Mouse (Mus musculus): ENCODE data around the gene Aamdc. TPM values are rescaled to one million over a fixed set of nuclear protein-coding genes. Genes with fewer than 3 reads are reported as not detected.

Aamdc gene
- polyA plus RNA-seq (2016; fragmentation: Nextera tagmentation; extraction: Ambion mirVana) = 30.9 and 32.0 TPM in 2 replicates

DNA sequence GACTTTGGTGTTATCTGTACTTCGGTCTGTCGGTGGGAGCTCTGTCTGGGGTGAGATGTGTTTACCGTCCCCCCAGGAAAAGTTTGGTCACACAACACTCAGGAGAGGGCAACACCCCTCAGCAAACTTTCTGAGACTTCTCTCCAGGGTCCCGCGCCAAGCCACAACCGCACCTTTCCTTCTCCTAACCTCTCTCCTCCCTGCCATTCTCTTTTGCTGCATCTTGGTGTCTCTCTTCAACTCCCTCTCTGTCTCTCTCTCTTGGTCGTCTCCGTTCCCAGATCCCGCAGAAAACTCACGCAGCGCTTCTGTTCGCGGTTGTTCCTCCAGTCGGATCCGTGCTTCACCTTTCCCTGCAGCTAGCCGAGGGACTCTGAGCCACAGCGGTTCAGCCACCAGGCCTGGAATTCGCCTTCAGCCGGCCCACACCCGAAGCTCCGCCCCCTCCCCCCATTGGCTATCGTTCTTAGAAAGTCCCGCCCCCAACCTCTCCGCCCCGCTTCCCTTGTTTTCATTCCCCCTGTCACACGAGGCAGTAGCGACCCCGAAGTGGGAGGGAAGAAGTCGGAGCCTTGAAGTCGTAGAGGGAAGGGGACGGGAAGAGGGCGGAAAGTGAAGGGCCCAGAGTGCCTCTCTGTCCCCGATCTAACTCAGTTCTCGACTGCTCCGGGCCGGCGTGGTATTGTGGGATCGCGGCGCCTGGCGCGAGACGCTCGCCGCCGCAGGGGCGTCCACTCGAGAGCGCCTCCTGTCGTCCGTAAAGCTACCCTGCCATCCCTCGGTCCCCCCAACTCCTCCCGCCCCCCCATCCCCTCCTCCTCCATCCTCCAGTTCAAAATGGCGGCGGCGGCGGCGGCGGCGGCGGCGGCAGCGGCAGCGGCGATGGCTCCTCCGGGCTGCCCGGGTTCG, at the start of gene Aamdc, which contains the start of gene Rsf1:
TSS of gene Aamdc (minus strand) at position 431 of the 909 bp plus-strand sequence.
TSS of gene Rsf1 (plus strand) at position 823 of the 909 bp plus-strand sequence.
- WGBS = under 1% methylated on average over 65 of the region's 68 CpGs
- H3K4me3 ChIP-seq = peak within 1 kb of the TSS; percentile 99
- no peaks in the 10 kb centered on the region for H3K27me3 ChIP-seq (ENCODE audit: poor library complexity, severe bottlenecking)
- no peaks in the 10 kb centered on the region for H3K9me3 ChIP-seq
- peak; percentile 97 for DNase-seq (ENCODE audit: extremely low spot score, low spot score)
- H3K27ac ChIP-seq = peak within 1 kb of the TSS; percentile 100
- peaks cover 16% of the 10 kb centered on the region for H3K4me1 ChIP-seq
- no peaks in the 10 kb centered on the region; the same call in 1 of the 2 replicates for H3K36me3 ChIP-seq (replicated peaks)

GRCm38 (mm10) chr7:97623402-97623801, 44.1 kb upstream of the Aamdc start:
- Histone ChIP-seq H3K36me3 (replicated peaks) (peaks cover 16% of the 10 kb centered on the region), H3K4me1 (peaks cover 3% of the 10 kb centered on the region; the same call in 1 of the 2 replicates)

DNA sequence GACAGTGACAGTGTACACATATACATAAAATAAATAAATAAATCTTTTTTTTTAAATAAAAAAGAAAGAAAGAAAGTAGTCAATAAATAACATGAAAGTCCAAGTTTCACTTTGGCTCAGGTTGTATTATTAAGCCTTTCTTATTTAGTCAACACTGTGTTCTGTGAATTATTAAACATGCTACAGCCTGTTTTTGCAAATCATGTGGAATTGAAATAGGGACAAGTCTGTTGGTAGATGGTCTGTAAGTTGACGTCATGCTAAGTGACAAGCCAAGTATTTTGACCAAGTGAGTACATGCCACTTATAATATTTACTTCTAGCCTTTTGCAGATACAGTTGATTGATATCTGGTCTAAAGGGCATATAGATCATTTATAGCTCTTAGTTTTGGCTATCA, 43.4 kb upstream of the Aamdc start:
- no peak for DNase-seq (ENCODE audit: extremely low spot score, low spot score)
- no peaks in the 10 kb centered on the region for H3K27me3 ChIP-seq (ENCODE audit: poor library complexity, severe bottlenecking)
- 95% methylated on average over 1 of the region's 1 CpGs for WGBS
- no peak overlapping the region for H3K27ac ChIP-seq
- peaks cover 3% of the 10 kb centered on the region; the same call in 1 of the 2 replicates for H3K4me1 ChIP-seq
- no peak overlapping the region for H3K4me3 ChIP-seq
- H3K36me3 ChIP-seq (replicated peaks) = peaks cover 23% of the 10 kb centered on the region
- no peaks in the 10 kb centered on the region for H3K9me3 ChIP-seq

More at GRCm38 (mm10) chr7:97623402-97623801, 44.1 kb upstream of the Aamdc start:
- no peak overlapping the region for H3K4me3 ChIP-seq
- H3K27me3 ChIP-seq (ENCODE audit: poor library complexity, severe bottlenecking) = no peaks in the 10 kb centered on the region
- no peak overlapping the region for H3K27ac ChIP-seq
- no peak for DNase-seq (ENCODE audit: extremely low spot score, low spot score)
- H3K9me3 ChIP-seq = no peaks in the 10 kb centered on the region

- Histone ChIP-seq H3K36me3 (replicated peaks) (peaks cover 31% of the 10 kb centered on the region), H3K4me3 (no peak overlapping the region), H3K4me1 (peaks cover 3% of the 10 kb centered on the region; the same call in 1 of the 2 replicates), H3K27ac (no peak overlapping the region), H3K9me3 (no peaks in the 10 kb centered on the region), H3K27me3 (ENCODE audit: poor library complexity, severe bottlenecking) (no peaks in the 10 kb centered on the region)
- no peak for DNase-seq (ENCODE audit: extremely low spot score, low spot score)
- WGBS = 90% methylated on average over 5 of the region's 5 CpGs
Observed at GRCm38 (mm10) chr7:97621346-97621745, 42.0 kb upstream of the Aamdc start.

GRCm38 (mm10) chr7:97598548-97598947, 19.3 kb upstream of the Aamdc start:
- Histone ChIP-seq H3K9me3 (peaks cover 8% of the 10 kb centered on the region; the same call in 1 of the 2 replicates), H3K4me1 (no peaks in the 10 kb centered on the region), H3K27ac (no peak overlapping the region), H3K27me3 (ENCODE audit: poor library complexity, severe bottlenecking) (no peaks in the 10 kb centered on the region), H3K4me3 (no peak overlapping the region), H3K36me3 (replicated peaks) (peaks cover 34% of the 10 kb centered on the region)
- WGBS = 95% methylated on average over 2 of the region's 2 CpGs
- DNase-seq (ENCODE audit: extremely low spot score, low spot score) = no peak

DNA sequence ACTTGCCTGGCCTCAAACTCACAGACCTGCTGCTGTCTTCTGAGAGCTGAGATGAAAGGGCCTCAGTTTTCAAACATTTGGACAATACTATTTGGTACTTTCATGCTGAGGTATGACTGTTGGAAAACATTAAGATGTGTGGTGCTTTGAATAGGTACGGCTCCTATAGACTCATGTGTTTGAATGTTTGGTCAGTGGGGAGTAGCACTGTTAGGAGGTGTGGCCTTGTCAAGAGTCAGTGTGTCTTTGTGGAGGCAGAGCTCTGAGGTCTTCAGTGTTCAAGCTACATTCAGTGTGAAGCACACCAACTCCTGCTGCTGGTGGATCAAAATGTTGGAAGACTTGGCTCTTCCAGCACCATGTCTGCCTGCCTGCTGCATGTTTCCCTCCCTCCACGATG, 14.2 kb upstream of the Aamdc start:
- H3K4me1 ChIP-seq = peaks cover 15% of the 10 kb centered on the region
- 95% methylated on average over 2 of the region's 2 CpGs for WGBS

GRCm38 (mm10) chr7:97592396-97592795, 13.1 kb upstream of the Aamdc start:
- Histone ChIP-seq H3K27ac (no peak overlapping the region), H3K27me3 (ENCODE audit: poor library complexity, severe bottlenecking) (no peaks in the 10 kb centered on the region), H3K4me3 (no peak overlapping the region), H3K9me3 (peaks cover 8% of the 10 kb centered on the region; the same call in 1 of the 2 replicates), H3K36me3 (replicated peaks) (peaks cover 52% of the 10 kb centered on the region), H3K4me1 (peaks cover 15% of the 10 kb centered on the region)
- WGBS = 93% methylated on average over 4 of the region's 4 CpGs
- DNase-seq (ENCODE audit: extremely low spot score, low spot score) = no peak

More for the DNA sequence above, 14.2 kb upstream of the Aamdc start:
- no peak overlapping the region for H3K4me3 ChIP-seq
- peaks cover 52% of the 10 kb centered on the region for H3K36me3 ChIP-seq (replicated peaks)
- no peak overlapping the region for H3K27ac ChIP-seq
- H3K27me3 ChIP-seq (ENCODE audit: poor library complexity, severe bottlenecking) = no peaks in the 10 kb centered on the region
- no peak for DNase-seq (ENCODE audit: extremely low spot score, low spot score)
- H3K9me3 ChIP-seq = peaks cover 8% of the 10 kb centered on the region; the same call in 1 of the 2 replicates

DNA sequence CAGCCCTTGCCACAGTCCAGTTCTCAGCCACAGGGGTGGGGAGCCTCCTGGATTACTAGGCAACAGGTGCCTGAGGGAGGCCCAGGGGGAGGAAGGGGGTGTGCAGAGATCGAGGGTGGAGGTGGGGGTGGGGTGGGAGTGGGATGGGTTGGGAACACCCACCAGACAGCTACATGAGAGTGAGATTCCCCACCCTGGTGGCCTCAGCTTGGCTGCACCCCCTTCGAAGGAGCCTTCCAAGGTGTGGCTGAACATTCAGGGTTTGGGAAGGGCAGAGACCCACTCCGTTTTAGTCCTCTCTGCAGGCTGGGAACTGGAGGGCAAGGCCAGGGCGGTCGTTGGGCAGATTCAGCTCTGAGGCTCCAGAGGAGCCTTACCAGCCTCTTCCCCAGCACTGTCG, 12.0 kb upstream of the Aamdc start:
- H3K4me3 ChIP-seq = no peak overlapping the region
- H3K27ac ChIP-seq = no peak overlapping the region
- peaks cover 8% of the 10 kb centered on the region; the same call in 1 of the 2 replicates for H3K9me3 ChIP-seq
- peaks cover 52% of the 10 kb centered on the region for H3K36me3 ChIP-seq (replicated peaks)
- no peak for DNase-seq (ENCODE audit: extremely low spot score, low spot score)
- H3K27me3 ChIP-seq (ENCODE audit: poor library complexity, severe bottlenecking) = no peaks in the 10 kb centered on the region
- 90% methylated on average over 6 of the region's 6 CpGs for WGBS
- H3K4me1 ChIP-seq = peaks cover 15% of the 10 kb centered on the region

- DNase-seq (ENCODE audit: extremely low spot score, low spot score) = no peak
- 74% methylated on average over 3 of the region's 3 CpGs for WGBS
- no peak overlapping the region for H3K27ac ChIP-seq
Observed at GRCm38 (mm10) chr7:97590488-97590887, 11.2 kb upstream of the Aamdc start.

DNA sequence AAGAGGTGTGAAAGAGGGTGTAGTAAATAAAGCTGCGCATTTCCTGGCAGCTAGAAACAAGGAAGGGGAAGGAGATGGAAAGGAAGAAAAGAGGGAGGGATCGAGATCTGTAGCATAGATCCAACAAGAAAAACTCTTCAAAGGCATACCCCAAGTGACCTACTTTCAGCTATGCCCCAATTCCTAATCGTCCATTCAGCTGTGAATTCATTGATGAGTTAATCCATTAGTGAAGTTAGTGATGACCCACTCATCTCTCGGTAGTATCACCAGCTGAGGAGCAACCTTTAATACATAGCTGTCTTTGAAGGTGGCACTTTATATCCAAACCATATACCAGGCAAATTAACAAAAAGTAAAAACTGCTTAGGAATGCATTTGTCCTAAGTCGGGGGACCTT, 9.2 kb upstream of the Aamdc start:
- DNase-seq (ENCODE audit: extremely low spot score, low spot score) = no peak
- Histone ChIP-seq H3K36me3 (replicated peaks) (peaks cover 31% of the 10 kb centered on the region), H3K27me3 (ENCODE audit: poor library complexity, severe bottlenecking) (no peaks in the 10 kb centered on the region), H3K4me1 (peaks cover 15% of the 10 kb centered on the region), H3K4me3 (no peak overlapping the region), H3K27ac (no peak overlapping the region), H3K9me3 (no peaks in the 10 kb centered on the region)
- 75% methylated on average over 5 of the region's 5 CpGs for WGBS

More at GRCm38 (mm10) chr7:97590488-97590887, 11.2 kb upstream of the Aamdc start:
- H3K36me3 ChIP-seq (replicated peaks) = peaks cover 48% of the 10 kb centered on the region
- no peaks in the 10 kb centered on the region for H3K27me3 ChIP-seq (ENCODE audit: poor library complexity, severe bottlenecking)
- H3K4me1 ChIP-seq = peaks cover 15% of the 10 kb centered on the region
- peaks cover 8% of the 10 kb centered on the region; the same call in 1 of the 2 replicates for H3K9me3 ChIP-seq
- H3K4me3 ChIP-seq = no peak overlapping the region

DNA sequence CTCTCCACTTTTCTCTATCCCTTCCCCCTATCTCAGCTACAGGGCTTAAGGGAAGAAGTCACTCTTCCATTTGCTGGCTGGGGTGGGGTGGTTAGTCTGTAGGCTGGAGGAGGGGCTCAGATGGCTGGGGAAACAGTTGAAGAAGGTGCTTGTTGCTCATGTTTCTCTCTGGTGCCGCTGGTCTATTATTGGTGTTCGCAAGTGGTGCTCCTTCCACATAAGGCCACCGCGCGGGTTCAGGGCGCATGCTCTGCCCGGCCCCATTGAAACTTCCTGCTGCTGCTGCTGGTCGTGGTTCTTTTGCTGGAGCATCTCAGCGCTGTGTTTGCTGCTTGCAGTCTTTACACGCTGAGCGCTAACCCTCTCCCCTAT, 1.5 kb upstream of the Aamdc start:
- H3K27me3 ChIP-seq (ENCODE audit: poor library complexity, severe bottlenecking) = no peaks in the 10 kb centered on the region
- no peaks in the 10 kb centered on the region; the same call in 1 of the 2 replicates for H3K36me3 ChIP-seq (replicated peaks)
- H3K27ac ChIP-seq = peak overlapping the region; percentile 100
- DNase-seq (ENCODE audit: extremely low spot score, low spot score) = peak; percentile 84
- peak overlapping the region; percentile 99 for H3K4me3 ChIP-seq
- no peaks in the 10 kb centered on the region for H3K9me3 ChIP-seq
- under 1% methylated on average over 11 of the region's 11 CpGs for WGBS
- H3K4me1 ChIP-seq = peaks cover 16% of the 10 kb centered on the region

- Histone ChIP-seq H3K27me3 (ENCODE audit: poor library complexity, severe bottlenecking) (no peaks in the 10 kb centered on the region), H3K27ac (peak overlapping the region; percentile 100), H3K4me1 (peaks cover 16% of the 10 kb centered on the region), H3K4me3 (peak overlapping the region; percentile 99), H3K36me3 (replicated peaks) (no peaks in the 10 kb centered on the region; the same call in 1 of the 2 replicates), H3K9me3 (no peaks in the 10 kb centered on the region)
- DNase-seq (ENCODE audit: extremely low spot score, low spot score) = peak; percentile 64
- WGBS = under 1% methylated on average over 65 of the region's 65 CpGs
Observed at GRCm38 (mm10) chr7:97579976-97580842, 912 bp upstream of the Aamdc start.

All from forebrain, embryonic 10.5 days (tissue).